Mouse (Mus musculus): ENCODE results near the gene Zyg11a.

DNA sequence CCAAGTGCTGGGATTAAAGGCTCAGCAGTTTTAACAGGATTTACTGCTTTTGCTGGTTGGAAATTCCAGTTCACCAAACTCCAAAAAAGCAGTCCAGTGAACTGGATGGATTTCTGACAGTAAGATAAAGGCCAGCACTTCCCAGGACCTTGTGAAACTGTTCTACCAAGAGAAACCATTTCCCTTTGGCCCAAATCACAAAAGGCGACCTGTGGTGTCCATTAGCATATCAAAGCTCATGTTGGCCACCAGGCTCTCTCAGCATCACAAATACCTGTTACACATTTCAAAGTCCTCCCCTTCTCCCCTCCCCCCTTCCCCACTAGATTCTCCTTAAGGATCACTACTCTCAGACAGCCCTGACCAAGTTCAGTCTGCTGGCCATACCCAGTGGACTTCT lies 35.6 kb downstream of the Zyg11a start:
- TF ChIP-seq CTCF (IDR thresholded peaks at IDR 0.05; ENCODE audit: low read depth): no peak
- TF ChIP-seq EP300 (optimal IDR thresholded peaks at IDR 0.05): no peak
